Mouse (Mus musculus): ENCODE results near the gene Gap43.

The Gap43 gene

GRCm38 (mm10) chr16:42340021-42340768, at the start of gene Gap43:
Gene Gap43, minus strand, starts transcription at chr16:42340651.
- DNase-seq, result peak; percentile 69

GRCm38 (mm10) chr16:42381328-42381838, 40.9 kb upstream of the Gap43 start:
- DNase-seq, result peak; percentile 10

GRCm38 (mm10) chr16:42380641-42381040, 40.2 kb upstream of the Gap43 start:
- DNase-seq, result no peak

GRCm38 (mm10) chr16:42370148-42370547, 29.7 kb upstream of the Gap43 start:
- DNase-seq, result no peak

GRCm38 (mm10) chr16:42369346-42369745, 28.9 kb upstream of the Gap43 start:
- DNase-seq, result no peak

GRCm38 (mm10) chr16:42360061-42360460, 19.6 kb upstream of the Gap43 start:
- no peak for DNase-seq

- DNase-seq, result no peak
Measured at GRCm38 (mm10) chr16:42358058-42358457, 17.6 kb upstream of the Gap43 start.

GRCm38 (mm10) chr16:42350076-42350475, 9.6 kb upstream of the Gap43 start:
- no peak for DNase-seq

- DNase-seq, result peak; percentile 19
Measured at GRCm38 (mm10) chr16:42340865-42341264, 414 bp upstream of the Gap43 start.

- DNase-seq, result peak; percentile 44
Measured at GRCm38 (mm10) chr16:42339512-42339911, 939 bp downstream of the Gap43 start.

GRCm38 (mm10) chr16:42338987-42339386, 1.5 kb downstream of the Gap43 start:
- no peak for DNase-seq

GRCm38 (mm10) chr16:42338342-42338741, 2.1 kb downstream of the Gap43 start:
- DNase-seq, result no peak

GRCm38 (mm10) chr16:42337663-42338062, 2.8 kb downstream of the Gap43 start:
- no peak for DNase-seq

GRCm38 (mm10) chr16:42336610-42337009, 3.8 kb downstream of the Gap43 start:
- DNase-seq, result peak; percentile 67

- DNase-seq, result no peak
Measured at GRCm38 (mm10) chr16:42332321-42332720, 8.1 kb downstream of the Gap43 start.

- no peak for DNase-seq
Measured at GRCm38 (mm10) chr16:42326191-42326590, 14.3 kb downstream of the Gap43 start.

- DNase-seq, result no peak
Measured at GRCm38 (mm10) chr16:42325536-42325935, 14.9 kb downstream of the Gap43 start.

GRCm38 (mm10) chr16:42319831-42320230, 20.6 kb downstream of the Gap43 start:
- no peak for DNase-seq

- no peak for DNase-seq
Measured at GRCm38 (mm10) chr16:42319365-42319764, 21.1 kb downstream of the Gap43 start.

- DNase-seq, result no peak
Measured at GRCm38 (mm10) chr16:42312125-42312524, 28.3 kb downstream of the Gap43 start.

GRCm38 (mm10) chr16:42308761-42309160, 31.7 kb downstream of the Gap43 start:
- no peak for DNase-seq

- DNase-seq, result peak; percentile 88
Measured at GRCm38 (mm10) chr16:42305934-42306701, 34.3 kb downstream of the Gap43 start.

GRCm38 (mm10) chr16:42303461-42303860, 37.0 kb downstream of the Gap43 start:
- DNase-seq, result peak; percentile 25

GRCm38 (mm10) chr16:42294481-42294880, 46.0 kb downstream of the Gap43 start:
- DNase-seq, result no peak
